Mouse (Mus musculus) adrenal gland, postnatal 4 days (tissue): Measurements from ENCODE around the gene 1700049E17Rik1. TPM values are rescaled to one million over a fixed set of nuclear protein-coding genes. Genes with fewer than 3 reads are reported as not detected.
"Not testable (repeated sequence)": the region's sequence is repeated elsewhere in the genome, so short reads cannot be mapped to it uniquely, and the experiment has no call there.

Experiments used
- DNase-seq, 2 experiments: peaks; one replicate each; pipeline ENCODE4 v3.0.0; 2021 to 2022; ENCODE audit warnings: low spot score in 2 of 2, mixed read lengths in 2 of 2
- long read RNA-seq, 2 experiments: library from polyadenylated mRNA; stranded (forward); transcript quantifications; one replicate each; pipeline ENCODE4 v2.0.0; 2021
- total RNA-seq, 2 experiments: library from RNA; stranded (reverse); gene quantifications; 2 replicates each; pipeline ENCODE4 v1.2.3; 2021

1700049E17Rik1 gene
- total RNA-seq: not detected
- long read RNA-seq, experiment 1: 0 reads
- long read RNA-seq, experiment 2: 0 reads

GRCm38 (mm10) chr14:41924649-41925048 lies at the start of gene 1700049E17Rik1:
TSS of gene 1700049E17Rik1 (plus strand) at chr14:41924949.
- not testable (repeated sequence) for DNase-seq

DNA sequence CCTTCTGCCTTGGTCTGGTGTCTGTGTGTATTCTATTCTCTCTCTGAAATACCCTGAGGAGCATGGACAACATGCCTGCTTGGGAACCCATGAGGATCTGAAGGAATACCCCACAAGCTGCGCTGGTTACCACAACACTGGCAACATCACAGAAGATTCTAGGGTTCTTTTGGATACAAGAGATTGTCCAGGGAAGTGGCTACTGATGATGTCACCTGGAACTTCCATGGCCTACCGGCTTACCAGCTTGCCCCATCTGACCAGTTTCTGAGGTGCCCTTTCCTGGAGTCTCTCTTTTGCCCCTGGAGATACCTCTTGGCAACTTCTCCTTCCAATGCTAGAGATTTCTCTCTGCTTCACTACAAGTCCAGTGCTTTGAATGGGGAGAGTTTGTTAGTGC lies 17.6 kb upstream of the 1700049E17Rik1 start, which contains the start of gene Gm7980:
TSS of gene Gm7980 (minus strand) at position 101 of the 400 bp plus-strand sequence.
- DNase-seq: not testable (repeated sequence)

DNA sequence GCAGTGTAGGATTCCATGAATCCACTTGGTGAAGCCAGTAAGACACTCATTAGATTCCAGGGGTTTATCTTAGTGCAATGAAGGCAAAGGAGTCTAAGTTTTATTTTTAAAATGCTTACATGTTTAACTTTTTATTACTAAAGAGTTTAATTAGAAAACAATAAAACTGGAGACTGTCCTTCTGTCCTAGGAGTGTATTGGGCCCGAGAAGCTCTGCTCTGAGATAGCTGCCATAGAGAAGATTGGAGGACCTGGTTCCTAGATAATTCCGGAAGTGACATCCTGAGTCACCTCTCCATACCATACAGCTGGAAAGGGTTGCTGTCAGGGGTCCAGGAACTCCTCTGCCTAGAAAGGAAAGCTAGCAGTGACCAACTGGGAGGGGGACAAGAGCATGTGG lies 18.9 kb downstream of the 1700049E17Rik1 start, which contains the start of gene 1700024B05Rik:
TSS of gene 1700024B05Rik (plus strand) at position 301 of the 400 bp plus-strand sequence.
- not testable (repeated sequence) for DNase-seq

DNA sequence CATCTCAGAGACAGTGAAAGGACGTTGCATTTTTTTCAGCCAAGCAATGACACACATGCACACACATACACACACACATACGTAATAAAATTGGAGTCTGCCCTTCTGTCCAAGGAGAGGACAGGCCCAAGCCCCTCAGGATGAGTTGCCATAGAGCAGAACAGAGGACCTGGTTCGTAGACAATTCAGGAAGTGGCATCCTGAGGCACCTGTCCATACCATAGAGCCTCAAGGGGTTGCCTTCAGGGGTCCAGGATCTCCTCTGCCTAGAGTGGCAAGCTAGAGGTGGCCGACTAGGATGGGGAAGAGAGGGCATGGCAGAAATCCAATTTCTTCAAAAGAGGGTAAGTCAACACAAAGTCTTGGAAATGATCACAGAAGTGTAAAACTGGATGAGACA lies 39.3 kb downstream of the 1700049E17Rik1 start:
- DNase-seq: not testable (repeated sequence)

GRCm38 (mm10) chr14:41967827-41968226 lies 43.1 kb downstream of the 1700049E17Rik1 start, which contains the start of gene Gm6401:
TSS of gene Gm6401 (minus strand) at chr14:41967927.
- not testable (repeated sequence) for DNase-seq

DNA sequence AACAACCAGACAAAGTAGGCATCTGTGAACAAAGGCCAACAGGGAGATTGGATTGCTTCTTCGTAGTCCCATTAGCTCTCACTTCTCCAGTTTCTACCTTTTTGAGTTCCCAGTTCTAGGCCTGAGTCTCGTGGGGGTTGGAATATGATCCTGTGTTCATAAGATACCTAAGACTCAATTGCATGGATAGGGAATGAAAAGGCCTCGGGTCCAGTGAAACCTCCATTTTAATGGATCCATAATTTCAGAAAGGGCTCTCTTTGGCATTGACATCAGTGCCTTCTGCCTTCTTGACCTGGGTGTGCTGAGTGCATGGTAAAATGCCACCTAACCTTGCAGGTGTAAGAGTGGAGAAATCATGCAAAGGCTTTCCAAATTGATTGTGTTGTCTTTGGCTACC lies 43.8 kb downstream of the 1700049E17Rik1 start:
- DNase-seq: not testable (repeated sequence)

Other genes with a start within 250 kb of the 1700049E17Rik1 start
- gene Gm8068, start 223.1 kb upstream of the 1700049E17Rik1 start, total RNA-seq: not detected
- gene Gm7929, start 174.3 kb upstream of the 1700049E17Rik1 start, total RNA-seq: not detected
- not detected for gene Gm47189, start 152.5 kb upstream of the 1700049E17Rik1 start, total RNA-seq
- not detected for gene Gm7980, start 17.7 kb upstream of the 1700049E17Rik1 start, total RNA-seq
- gene 1700024B05Rik, start 19.0 kb downstream of the 1700049E17Rik1 start, total RNA-seq: not detected
- gene Gm6401, start 43.0 kb downstream of the 1700049E17Rik1 start, total RNA-seq: not detected
- not detected for gene Gm3543, start 58.4 kb downstream of the 1700049E17Rik1 start, total RNA-seq
- not detected for gene Gm7951, start 192.4 kb downstream of the 1700049E17Rik1 start, total RNA-seq
- not detected for gene Gm17027, start 237.7 kb downstream of the 1700049E17Rik1 start, total RNA-seq